Mouse (Mus musculus): ENCODE data around the gene Gm21897. TPM values are rescaled to one million over a fixed set of nuclear protein-coding genes. Genes with fewer than 3 reads are reported as not detected.
"Not testable (repeated sequence)": the region's sequence is repeated elsewhere in the genome, so short reads cannot be mapped to it uniquely, and the experiment has no call there.

Gm21897 gene
- total RNA-seq (2012; rRNA removed) = 0.45 and 0.79 TPM in 2 replicates

DNA sequence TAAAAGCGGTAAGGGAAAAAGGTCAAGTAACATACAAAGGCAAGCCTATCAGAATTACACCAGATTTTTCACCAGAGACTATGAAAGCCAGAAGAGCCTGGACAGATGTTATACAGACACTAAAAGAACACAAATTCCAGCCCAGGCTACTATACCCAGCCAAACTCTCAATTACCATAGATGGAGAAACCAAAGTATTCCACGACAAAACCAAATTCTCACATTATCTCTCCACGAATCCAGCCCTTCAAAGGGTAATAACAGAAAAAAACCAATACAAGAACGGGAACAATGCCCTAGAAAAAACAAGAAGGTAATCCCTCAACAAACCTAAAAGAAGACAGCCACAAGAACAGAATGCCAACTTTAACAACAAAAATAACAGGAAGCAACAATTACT lies at the start of gene Gm21897:
Gene Gm21897, plus strand, starts transcription at position 301 of the 400 bp plus-strand sequence.
- in situ Hi-C loops (cut with MboI; ENCODE audit: low sequenced_read_pairs in 2 of 2, unreplicated experiment in 2 of 2); DNase-seq (ENCODE audit: low read depth, low spot score); H3K36me3 ChIP-seq (ENCODE audit: control insufficient read depth, insufficient read depth, low read length, poor library complexity, severe bottlenecking); H3K4me1 ChIP-seq (ENCODE audit: control insufficient read depth in 2 of 2, insufficient read depth in 2 of 2, low read length in 2 of 2, poor library complexity in 1 of 2); H3K9ac ChIP-seq (ENCODE audit: insufficient read depth, low read depth, low read length, poor library complexity, severe bottlenecking); H3K9me3 ChIP-seq (ENCODE audit: control insufficient read depth, insufficient read depth, low read depth, low read length); H3K4me3 ChIP-seq (ENCODE audit: insufficient read depth in 1 of 2, low read depth in 1 of 2, low read length in 2 of 2, poor library complexity in 1 of 2, severe bottlenecking in 1 of 2); H3K27ac ChIP-seq (ENCODE audit: insufficient read depth, low read depth, low read length, poor library complexity, severe bottlenecking): not testable (repeated sequence)

DNA sequence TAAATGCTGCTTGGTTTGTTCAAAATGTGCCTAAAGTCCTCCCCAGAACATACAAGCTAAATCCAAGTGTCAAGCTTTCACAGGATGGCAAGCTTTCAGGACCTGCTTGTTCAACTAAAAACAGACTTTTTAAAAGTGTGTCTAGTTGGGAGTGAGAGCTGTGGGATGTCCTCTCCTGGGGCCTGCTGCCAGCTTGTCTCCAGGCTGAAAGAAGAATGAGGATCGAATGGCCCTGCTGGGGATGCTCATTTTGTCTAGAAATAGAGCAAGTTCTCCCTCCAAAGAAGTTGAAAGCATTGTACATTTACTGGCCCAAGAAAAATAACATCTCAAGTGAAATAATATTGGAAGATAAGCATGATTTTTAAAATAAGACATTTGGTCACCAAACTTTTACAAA lies 45.0 kb upstream of the Gm21897 start:
- no peaks in the 10 kb centered on the region for H3K9me3 ChIP-seq (ENCODE audit: control insufficient read depth, insufficient read depth, low read depth, low read length)
- no peak overlapping the region for H3K4me3 ChIP-seq (ENCODE audit: insufficient read depth in 1 of 2, low read depth in 1 of 2, low read length in 2 of 2, poor library complexity in 1 of 2, severe bottlenecking in 1 of 2)
- H3K27ac ChIP-seq (ENCODE audit: insufficient read depth, low read depth, low read length, poor library complexity, severe bottlenecking) = no peak overlapping the region
- H3K4me1 ChIP-seq (ENCODE audit: control insufficient read depth in 2 of 2, insufficient read depth in 2 of 2, low read length in 2 of 2, poor library complexity in 1 of 2) = no peaks in the 10 kb centered on the region
- H3K9ac ChIP-seq (ENCODE audit: insufficient read depth, low read depth, low read length, poor library complexity, severe bottlenecking) = no peak overlapping the region
- TF ChIP-seq CHD2 (IDR thresholded peaks at IDR 0.05; ENCODE audit: low read depth, low read length) = no peak
- TF ChIP-seq ZC3H11A (IDR thresholded peaks at IDR 0.05; ENCODE audit: borderline replicate concordance, low read depth, low read length) = no peak
- no peak for TF ChIP-seq HCFC1 (IDR thresholded peaks at IDR 0.05; ENCODE audit: borderline replicate concordance, insufficient read depth, low read length)
- no peak for TF ChIP-seq ZNF384 (IDR thresholded peaks at IDR 0.05; ENCODE audit: low read depth, low read length)
- no peak for TF ChIP-seq MAFK (IDR thresholded peaks at IDR 0.05; ENCODE audit: insufficient read depth, low read depth, low read length)
- in situ Hi-C loops (cut with MboI; ENCODE audit: low sequenced_read_pairs in 2 of 2, unreplicated experiment in 2 of 2) = no loop called here
- no peak for DNase-seq (ENCODE audit: low read depth, low spot score)
- H3K36me3 ChIP-seq (ENCODE audit: control insufficient read depth, insufficient read depth, low read length, poor library complexity, severe bottlenecking) = no peaks in the 10 kb centered on the region

DNA sequence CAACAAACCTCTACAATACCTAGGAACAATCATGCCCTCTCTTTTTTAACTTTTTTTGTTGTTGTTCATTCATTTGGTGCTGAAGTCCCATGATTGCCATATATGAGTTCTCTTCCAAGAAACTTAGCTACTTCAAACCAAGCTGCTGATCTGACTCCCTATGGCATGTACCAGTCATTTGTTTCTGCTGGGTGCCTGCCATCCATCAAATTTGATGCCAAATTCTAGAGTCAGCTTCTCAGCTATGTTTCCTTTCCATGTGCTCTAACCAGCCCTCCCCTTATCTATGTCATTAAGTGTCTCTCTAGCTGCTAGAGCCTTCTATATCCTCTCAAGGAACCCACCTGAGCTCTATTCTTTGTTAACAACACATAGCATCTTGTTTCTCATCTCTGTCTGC lies 39.8 kb upstream of the Gm21897 start:
- no peaks in the 10 kb centered on the region for H3K36me3 ChIP-seq (ENCODE audit: control insufficient read depth, insufficient read depth, low read length, poor library complexity, severe bottlenecking)
- no peak overlapping the region for H3K27ac ChIP-seq (ENCODE audit: insufficient read depth, low read depth, low read length, poor library complexity, severe bottlenecking)
- no peak for DNase-seq (ENCODE audit: low read depth, low spot score)
- no peak overlapping the region for H3K4me3 ChIP-seq (ENCODE audit: insufficient read depth in 1 of 2, low read depth in 1 of 2, low read length in 2 of 2, poor library complexity in 1 of 2, severe bottlenecking in 1 of 2)
- no peak overlapping the region for H3K9ac ChIP-seq (ENCODE audit: insufficient read depth, low read depth, low read length, poor library complexity, severe bottlenecking)
- H3K4me1 ChIP-seq (ENCODE audit: control insufficient read depth in 2 of 2, insufficient read depth in 2 of 2, low read length in 2 of 2, poor library complexity in 1 of 2) = no peaks in the 10 kb centered on the region
- in situ Hi-C loops (cut with MboI; ENCODE audit: low sequenced_read_pairs in 2 of 2, unreplicated experiment in 2 of 2) = no loop called here
- no peaks in the 10 kb centered on the region for H3K9me3 ChIP-seq (ENCODE audit: control insufficient read depth, insufficient read depth, low read depth, low read length)
- TF ChIP-seq ZC3H11A (IDR thresholded peaks at IDR 0.05; ENCODE audit: borderline replicate concordance, low read depth, low read length) (no peak), HCFC1 (IDR thresholded peaks at IDR 0.05; ENCODE audit: borderline replicate concordance, insufficient read depth, low read length) (no peak), CHD2 (IDR thresholded peaks at IDR 0.05; ENCODE audit: low read depth, low read length) (no peak), MAFK (IDR thresholded peaks at IDR 0.05; ENCODE audit: insufficient read depth, low read depth, low read length) (no peak), ZNF384 (IDR thresholded peaks at IDR 0.05; ENCODE audit: low read depth, low read length) (no peak)

DNA sequence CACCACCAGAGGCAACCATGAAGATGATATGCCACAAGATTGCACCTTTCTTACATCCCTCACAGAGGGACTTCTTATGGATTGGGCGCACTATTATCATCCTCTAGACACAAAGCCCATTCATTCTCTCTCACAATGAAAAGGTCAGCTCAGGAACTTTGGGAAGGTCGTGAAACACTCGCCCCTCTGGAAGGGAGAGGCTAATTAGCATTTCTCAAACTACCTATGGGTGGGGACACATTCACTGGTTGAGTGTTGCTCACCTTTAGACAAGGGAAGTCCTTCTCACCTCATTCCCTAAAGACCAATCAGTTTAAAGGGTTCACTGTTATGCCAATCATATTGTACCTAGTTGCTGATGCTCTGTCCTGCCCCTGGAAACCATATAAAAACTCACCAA lies 24.2 kb upstream of the Gm21897 start:
- in situ Hi-C loops (cut with MboI; ENCODE audit: low sequenced_read_pairs in 2 of 2, unreplicated experiment in 2 of 2) = no loop called here
- TF ChIP-seq CHD2 (IDR thresholded peaks at IDR 0.05; ENCODE audit: low read depth, low read length) = no peak
- Histone ChIP-seq H3K9ac (ENCODE audit: insufficient read depth, low read depth, low read length, poor library complexity, severe bottlenecking) (no peak overlapping the region), H3K4me1 (ENCODE audit: control insufficient read depth in 2 of 2, insufficient read depth in 2 of 2, low read length in 2 of 2, poor library complexity in 1 of 2) (peaks cover 3 to 7% of the 10 kb centered on the region in 2 experiments; a peak in 1 of 4 replicates), H3K9me3 (ENCODE audit: control insufficient read depth, insufficient read depth, low read depth, low read length) (no peaks in the 10 kb centered on the region), H3K4me3 (ENCODE audit: insufficient read depth in 1 of 2, low read depth in 1 of 2, low read length in 2 of 2, poor library complexity in 1 of 2, severe bottlenecking in 1 of 2) (no peak overlapping the region), H3K27ac (ENCODE audit: insufficient read depth, low read depth, low read length, poor library complexity, severe bottlenecking) (no peak overlapping the region), H3K36me3 (ENCODE audit: control insufficient read depth, insufficient read depth, low read length, poor library complexity, severe bottlenecking) (no peaks in the 10 kb centered on the region)
- DNase-seq (ENCODE audit: low read depth, low spot score) = no peak

DNA sequence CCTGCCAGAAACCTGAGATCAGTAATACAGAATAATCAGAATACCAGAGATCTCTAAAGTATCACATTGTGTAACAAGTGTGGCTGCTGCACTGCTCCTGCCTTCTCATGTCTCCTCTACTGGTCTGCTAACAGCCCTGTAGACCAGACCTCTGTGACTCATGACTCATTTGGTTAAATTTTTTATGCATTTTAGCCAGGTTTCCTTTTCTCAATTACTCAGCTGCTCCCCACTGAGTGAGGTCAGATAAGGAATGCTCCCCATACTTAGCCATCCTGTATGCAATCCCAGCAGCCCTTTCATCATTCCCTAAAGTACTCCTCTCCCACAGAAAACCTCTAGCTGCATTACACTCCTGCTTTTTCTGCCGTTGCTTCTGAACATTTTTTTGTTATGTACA lies 23.0 kb upstream of the Gm21897 start:
- Histone ChIP-seq H3K27ac (ENCODE audit: insufficient read depth, low read depth, low read length, poor library complexity, severe bottlenecking) (no peak overlapping the region), H3K36me3 (ENCODE audit: control insufficient read depth, insufficient read depth, low read length, poor library complexity, severe bottlenecking) (no peaks in the 10 kb centered on the region), H3K9me3 (ENCODE audit: control insufficient read depth, insufficient read depth, low read depth, low read length) (no peaks in the 10 kb centered on the region), H3K4me1 (ENCODE audit: control insufficient read depth in 2 of 2, insufficient read depth in 2 of 2, low read length in 2 of 2, poor library complexity in 1 of 2) (peaks cover 3 to 7% of the 10 kb centered on the region in 2 experiments; a peak in 1 of 4 replicates), H3K4me3 (ENCODE audit: insufficient read depth in 1 of 2, low read depth in 1 of 2, low read length in 2 of 2, poor library complexity in 1 of 2, severe bottlenecking in 1 of 2) (no peak overlapping the region), H3K9ac (ENCODE audit: insufficient read depth, low read depth, low read length, poor library complexity, severe bottlenecking) (no peak overlapping the region)
- TF ChIP-seq CHD2 (IDR thresholded peaks at IDR 0.05; ENCODE audit: low read depth, low read length) (no peak), ZC3H11A (IDR thresholded peaks at IDR 0.05; ENCODE audit: borderline replicate concordance, low read depth, low read length) (no peak), ZNF384 (IDR thresholded peaks at IDR 0.05; ENCODE audit: low read depth, low read length) (no peak), MAFK (IDR thresholded peaks at IDR 0.05; ENCODE audit: insufficient read depth, low read depth, low read length) (no peak), HCFC1 (IDR thresholded peaks at IDR 0.05; ENCODE audit: borderline replicate concordance, insufficient read depth, low read length) (no peak)
- in situ Hi-C loops (cut with MboI; ENCODE audit: low sequenced_read_pairs in 2 of 2, unreplicated experiment in 2 of 2) = no loop called here
- DNase-seq (ENCODE audit: low read depth, low spot score) = no peak

Data from ES-E14 (cell line).